Mouse (Mus musculus) heart, postnatal 36 days (tissue): ENCODE measurements around the gene Prss48. TPM values are rescaled to one million over a fixed set of nuclear protein-coding genes. Genes with fewer than 3 reads are reported as not detected.

Experiments used
- DNase-seq, 2 experiments: peaks; one replicate each; pipeline ENCODE4 v3.0.0; 2021 to 2022
- intact Hi-C: fragments of 180-260 bp; cut with DNase I; formaldehyde crosslinking; loops from one replicate; pipeline ENCODE4 v1.15.1; 2025
- total RNA-seq, 2 experiments: library from RNA; stranded (reverse); gene quantifications; 2 replicates each; pipeline ENCODE4 v1.2.3; 2021

Gene Prss48
- total RNA-seq, 2 experiments from 2014 or later = not detected

DNA sequence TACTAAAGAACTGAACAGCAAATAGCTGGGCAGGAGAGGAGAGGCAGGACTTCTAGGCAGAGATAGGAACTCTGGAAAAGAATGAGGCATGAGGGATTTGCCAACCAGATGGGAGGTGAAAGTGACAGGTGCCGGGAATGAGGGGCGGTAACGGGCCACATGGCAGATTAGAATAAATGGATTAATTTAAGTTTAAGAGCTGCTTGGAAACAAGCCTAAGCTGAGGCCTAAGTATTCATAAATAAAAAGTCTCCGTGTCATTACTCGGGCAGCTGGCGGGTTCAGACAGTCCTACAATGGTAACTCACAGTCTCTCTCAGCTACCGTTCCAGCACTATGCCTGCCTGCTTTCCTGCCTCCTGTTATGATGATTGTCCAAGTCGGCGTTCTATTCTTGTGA is 47.0 kb downstream of the Prss48 start:
- intact Hi-C loops = no loop called here
- DNase-seq = no peak

- intact Hi-C loops = no loop called here
- no peak for DNase-seq
Measured at GRCm38 (mm10) chr3:85952696-85953283, 49.5 kb downstream of the Prss48 start.

GRCm38 (mm10) chr3:85950914-85951313 is 51.4 kb downstream of the Prss48 start:
- no peak for DNase-seq
- intact Hi-C loops = no loop called here

Other genes with a start within 250 kb of the Prss48 start
- gene Fam160a1, start 185.2 kb downstream of the Prss48 start, total RNA-seq = 10 to 100 TPM; 46.4 to 67.6 TPM
- 1 to 10 TPM; 4.1 to 4.7 TPM for gene Glt28d2, start 115.0 kb downstream of the Prss48 start, total RNA-seq
- gene Gm37240, start 115.0 kb downstream of the Prss48 start, total RNA-seq = 10 to 100 TPM; 35.9 to 45.6 TPM
- gene Sh3d19, start 31.4 kb downstream of the Prss48 start, total RNA-seq = 10 to 100 TPM; 23.0 to 32.4 TPM
- 100 to 1,000 TPM; 469 to 491 TPM for gene Rps3a1, start 140.2 kb upstream of the Prss48 start, total RNA-seq
- 10 to 100 TPM; 23.7 to 24.0 TPM for gene Lrba, start 222.2 kb upstream of the Prss48 start, total RNA-seq